Mouse (Mus musculus): ENCODE measurements around the gene Nprl2. TPM values are rescaled to one million over a fixed set of nuclear protein-coding genes. Genes with fewer than 3 reads are reported as not detected.

Nprl2 gene
- polyA plus RNA-seq, 1 experiment from 2014 or later, result 89.8 TPM

- no peak for ATAC-seq
- peaks cover 5% of the 10 kb centered on the region for H3K36me3 ChIP-seq (ENCODE audit: control insufficient read depth, insufficient read depth)
- H3K4me1 ChIP-seq (replicated peaks; ENCODE audit: control insufficient read depth, insufficient read depth, low read length), result peaks cover 11% of the 10 kb centered on the region
- 86% methylated on average over 25 of the region's 25 CpGs for WGBS
- H3K4me3 ChIP-seq (replicated peaks; ENCODE audit: low read length), result no peak overlapping the region
- no peak overlapping the region for H3K27ac ChIP-seq (ENCODE audit: low read length)
- no peak overlapping the region for H3K9ac ChIP-seq (replicated peaks; ENCODE audit: low read depth, low read length)
- H3K9me3 ChIP-seq (ENCODE audit: control insufficient read depth, low read length), result no peaks in the 10 kb centered on the region
- H3K4me2 ChIP-seq (ENCODE audit: low read length), result no peak overlapping the region
- H3K27me3 ChIP-seq (replicated peaks; ENCODE audit: control insufficient read depth, insufficient read depth, low read length), result no peaks in the 10 kb centered on the region
Observed at GRCm38 (mm10) chr9:107590058-107590772, 48.2 kb downstream of the Nprl2 start.

DNA sequence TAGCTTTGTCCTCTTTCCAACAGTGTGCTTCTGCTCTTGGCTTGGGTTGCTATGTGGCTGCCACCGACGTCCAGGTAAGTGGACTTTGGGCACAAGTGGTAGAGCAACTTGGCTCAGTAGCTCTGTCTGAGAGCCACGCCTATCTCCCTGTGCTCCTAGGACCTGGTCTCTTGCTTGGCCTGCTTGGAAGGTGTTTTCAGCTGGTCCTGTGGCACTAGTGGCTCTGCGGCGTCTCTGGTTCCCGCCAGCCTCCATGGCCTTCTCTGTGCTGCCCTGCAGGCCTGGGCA is 48.7 kb downstream of the Nprl2 start:
- H3K36me3 ChIP-seq (ENCODE audit: control insufficient read depth, insufficient read depth), result peaks cover 5% of the 10 kb centered on the region
- ATAC-seq, result no peak
- no peak overlapping the region for H3K27ac ChIP-seq (ENCODE audit: low read length)
- H3K4me3 ChIP-seq (replicated peaks; ENCODE audit: low read length), result no peak overlapping the region
- H3K9me3 ChIP-seq (ENCODE audit: control insufficient read depth, low read length), result no peaks in the 10 kb centered on the region
- WGBS, result 94% methylated on average over 6 of the region's 6 CpGs
- H3K27me3 ChIP-seq (replicated peaks; ENCODE audit: control insufficient read depth, insufficient read depth, low read length), result no peaks in the 10 kb centered on the region
- no peak overlapping the region for H3K9ac ChIP-seq (replicated peaks; ENCODE audit: low read depth, low read length)
- no peak overlapping the region for H3K4me2 ChIP-seq (ENCODE audit: low read length)
- peaks cover 11% of the 10 kb centered on the region for H3K4me1 ChIP-seq (replicated peaks; ENCODE audit: control insufficient read depth, insufficient read depth, low read length)

- Histone ChIP-seq H3K27me3 (replicated peaks; ENCODE audit: control insufficient read depth, insufficient read depth, low read length) (no peaks in the 10 kb centered on the region), H3K36me3 (ENCODE audit: control insufficient read depth, insufficient read depth) (peaks cover 5% of the 10 kb centered on the region), H3K9me3 (ENCODE audit: control insufficient read depth, low read length) (no peaks in the 10 kb centered on the region), H3K9ac (replicated peaks; ENCODE audit: low read depth, low read length) (no peak overlapping the region), H3K27ac (ENCODE audit: low read length) (0 out of 2 replicates have a peak overlapping the region, but pooled peaks have one; percentile 13), H3K4me3 (replicated peaks; ENCODE audit: low read length) (no peak overlapping the region), H3K4me1 (replicated peaks; ENCODE audit: control insufficient read depth, insufficient read depth, low read length) (peaks cover 3% of the 10 kb centered on the region), H3K4me2 (ENCODE audit: low read length) (no peak overlapping the region)
- ATAC-seq, result peak; percentile 34; the same call in 1 of the 2 replicates
- 76% methylated on average over 11 of the region's 11 CpGs for WGBS
Observed at GRCm38 (mm10) chr9:107593101-107593976, 51.3 kb downstream of the Nprl2 start.

- Histone ChIP-seq H3K27ac (ENCODE audit: low read length) (no peak overlapping the region), H3K36me3 (ENCODE audit: control insufficient read depth, insufficient read depth) (peaks cover 5% of the 10 kb centered on the region), H3K27me3 (replicated peaks; ENCODE audit: control insufficient read depth, insufficient read depth, low read length) (no peaks in the 10 kb centered on the region), H3K4me2 (ENCODE audit: low read length) (no peak overlapping the region), H3K9me3 (ENCODE audit: control insufficient read depth, low read length) (no peaks in the 10 kb centered on the region), H3K9ac (replicated peaks; ENCODE audit: low read depth, low read length) (no peak overlapping the region), H3K4me3 (replicated peaks; ENCODE audit: low read length) (no peak overlapping the region), H3K4me1 (replicated peaks; ENCODE audit: control insufficient read depth, insufficient read depth, low read length) (no peaks in the 10 kb centered on the region)
- ATAC-seq, result no peak
- WGBS, result 75% methylated on average over 8 of the region's 8 CpGs
Observed at GRCm38 (mm10) chr9:107594281-107595062, 52.4 kb downstream of the Nprl2 start.

Other genes starting within 250 kb of the Nprl2 start
- gene Cish, start 246.2 kb upstream of the Nprl2 start, polyA plus RNA-seq (2015; fragmentation: Nextera tagmentation; extraction: Ambion mirVana), result 9.2 and 11.1 TPM in 2 replicates
- 15.6 and 18.8 TPM in 2 replicates for gene Hemk1, start 203.9 kb upstream of the Nprl2 start, polyA plus RNA-seq (2015; fragmentation: Nextera tagmentation; extraction: Ambion mirVana)
- gene 6430571L13Rik, start 201.6 kb upstream of the Nprl2 start, polyA plus RNA-seq (2015; fragmentation: Nextera tagmentation; extraction: Ambion mirVana), result 3.3 and 5.4 TPM in 2 replicates
- gene Cacna2d2, start 142.6 kb upstream of the Nprl2 start, polyA plus RNA-seq (2015; fragmentation: Nextera tagmentation; extraction: Ambion mirVana), result 3.6 and 5.8 TPM in 2 replicates
- 41.9 and 44.5 TPM in 2 replicates for gene Tmem115, start 8.3 kb upstream of the Nprl2 start, polyA plus RNA-seq (2015; fragmentation: Nextera tagmentation; extraction: Ambion mirVana)
- gene Cyb561d2, start within 50 bp of the Nprl2 start, polyA plus RNA-seq (2015; fragmentation: Nextera tagmentation; extraction: Ambion mirVana), result 35.7 and 38.5 TPM in 2 replicates
- gene Zmynd10, start 5.1 kb downstream of the Nprl2 start, polyA plus RNA-seq (2015; fragmentation: Nextera tagmentation; extraction: Ambion mirVana), result 2.2 and 3.2 TPM in 2 replicates
- 43.4 and 45.4 TPM in 2 replicates for gene Rassf1, start 9.3 kb downstream of the Nprl2 start, polyA plus RNA-seq (2015; fragmentation: Nextera tagmentation; extraction: Ambion mirVana)
- 93.2 and 98.5 TPM in 2 replicates for gene Tusc2, start 21.0 kb downstream of the Nprl2 start, polyA plus RNA-seq (2015; fragmentation: Nextera tagmentation; extraction: Ambion mirVana)
- 69.7 and 74.5 TPM in 2 replicates for gene Hyal2, start 25.7 kb downstream of the Nprl2 start, polyA plus RNA-seq (2015; fragmentation: Nextera tagmentation; extraction: Ambion mirVana)
- gene Hyal1, start 34.7 kb downstream of the Nprl2 start, polyA plus RNA-seq (2015; fragmentation: Nextera tagmentation; extraction: Ambion mirVana), result 6.9 and 7.2 TPM in 2 replicates
- 16.2 and 16.9 TPM in 2 replicates for gene Naa80, start 36.7 kb downstream of the Nprl2 start, polyA plus RNA-seq (2015; fragmentation: Nextera tagmentation; extraction: Ambion mirVana)
- 1.4 TPM in 2 replicates for gene Hyal3, start 38.6 kb downstream of the Nprl2 start, polyA plus RNA-seq (2015; fragmentation: Nextera tagmentation; extraction: Ambion mirVana)
- 14.4 and 16.8 TPM in 2 replicates for gene Ifrd2, start 45.4 kb downstream of the Nprl2 start, polyA plus RNA-seq (2015; fragmentation: Nextera tagmentation; extraction: Ambion mirVana)
- 2.3 and 3.0 TPM in 2 replicates for gene Sema3b, start 67.0 kb downstream of the Nprl2 start, polyA plus RNA-seq (2015; fragmentation: Nextera tagmentation; extraction: Ambion mirVana)
- gene Gnai2, start 93.1 kb downstream of the Nprl2 start, polyA plus RNA-seq (2015; fragmentation: Nextera tagmentation; extraction: Ambion mirVana), result 299 and 316 TPM in 2 replicates
- 30.4 and 32.6 TPM in 2 replicates for gene Slc38a3, start 127.3 kb downstream of the Nprl2 start, polyA plus RNA-seq (2015; fragmentation: Nextera tagmentation; extraction: Ambion mirVana)
- gene Gnat1, start 137.5 kb downstream of the Nprl2 start, polyA plus RNA-seq (2015; fragmentation: Nextera tagmentation; extraction: Ambion mirVana), result 1.2 and 1.4 TPM in 2 replicates
- 11.0 and 14.9 TPM in 2 replicates for gene Sema3f, start 168.2 kb downstream of the Nprl2 start, polyA plus RNA-seq (2015; fragmentation: Nextera tagmentation; extraction: Ambion mirVana)
- 294 and 303 TPM in 2 replicates for gene Rbm5, start 228.8 kb downstream of the Nprl2 start, polyA plus RNA-seq (2015; fragmentation: Nextera tagmentation; extraction: Ambion mirVana)